Mouse (Mus musculus) testis, postnatal 14 days (tissue): ENCODE measurements at regions not wholly inside any gene's neighbourhood (a gene's known extent, or its start where the extent isn't known, plus 50 kb on each side); places are given as distances from the start of the nearest gene placed in this dataset.

Experiments used
- DNase-seq: peaks from one replicate; pipeline ENCODE4 v3.0.0; 2021; ENCODE audit warnings: low spot score

DNA sequence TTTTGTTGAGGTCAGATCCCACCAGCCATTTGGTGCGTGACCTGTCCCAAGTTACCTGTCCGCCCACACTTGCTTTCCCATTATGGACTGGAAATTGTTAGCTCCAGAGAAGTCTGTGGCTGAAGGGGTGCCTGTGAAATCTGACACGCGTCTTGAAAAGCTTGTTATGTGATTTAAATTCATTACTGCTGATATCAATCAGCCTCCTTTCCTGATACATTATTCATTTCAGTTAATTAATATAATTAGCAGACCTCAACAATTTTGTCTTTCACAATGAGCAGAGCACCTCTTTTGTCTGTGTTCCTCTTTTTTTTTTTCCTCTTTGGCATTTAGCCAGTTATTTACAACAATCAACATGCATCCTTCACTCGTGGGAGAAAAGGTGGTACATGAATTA, 58.6 kb upstream of the Grip1 start:
- DNase-seq: no peak

- DNase-seq: no peak
Observed at GRCm38 (mm10) chr10:119387924-119388323, 65.7 kb upstream of the Grip1 start.

- no peak for DNase-seq
Observed at GRCm38 (mm10) chr10:119382257-119382656, 71.4 kb upstream of the Grip1 start.

- no peak for DNase-seq
Observed at GRCm38 (mm10) chr10:119368566-119368965, 85.1 kb upstream of the Grip1 start.

DNA sequence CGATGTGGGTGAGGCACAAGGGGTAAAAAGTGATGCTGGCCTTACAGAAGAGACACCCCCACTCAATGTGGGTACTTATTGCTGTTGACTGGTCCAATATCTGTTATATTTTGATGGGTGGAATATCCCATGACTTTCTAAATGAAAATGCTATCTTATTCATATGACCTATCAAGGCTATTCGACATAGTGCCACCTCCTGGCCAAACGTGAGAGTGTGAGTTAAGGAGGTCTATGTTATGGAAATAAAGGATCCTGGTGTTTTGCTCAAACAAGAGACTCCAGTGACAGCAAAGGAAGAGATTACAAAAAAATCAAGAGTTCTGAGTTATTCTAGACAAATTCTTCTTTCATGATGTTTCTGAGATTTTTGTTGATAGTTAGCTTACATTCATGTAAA, 90.0 kb upstream of the Grip1 start:
- DNase-seq: no peak

DNA sequence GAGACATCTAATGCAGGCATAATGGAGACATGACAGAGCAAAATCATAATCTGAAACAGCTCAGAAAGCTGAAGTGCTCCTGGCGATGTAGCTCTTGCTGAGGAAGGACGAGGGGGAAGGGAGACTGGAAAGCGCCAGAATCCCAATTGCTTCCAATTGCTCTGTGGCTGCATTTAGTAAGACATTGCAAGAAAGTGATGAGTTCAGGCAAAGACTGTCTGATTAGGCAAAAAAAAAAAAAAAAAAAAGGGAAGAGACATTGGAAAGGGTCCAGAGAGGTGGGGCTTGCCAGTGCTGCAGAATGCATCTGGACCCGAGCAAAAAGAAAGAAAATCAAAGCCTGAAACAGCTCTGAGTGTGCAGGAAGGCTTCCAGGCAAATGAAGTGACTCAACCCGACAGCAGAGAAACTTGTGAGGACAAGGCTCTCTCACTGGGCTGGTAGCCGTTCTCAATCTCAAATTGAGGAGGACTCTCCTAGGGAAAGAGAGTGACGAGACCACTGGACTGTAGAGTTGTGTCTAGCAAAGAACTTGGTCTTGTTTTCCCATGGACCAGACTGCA, 94.8 kb upstream of the Grip1 start:
- DNase-seq: no peak

DNA sequence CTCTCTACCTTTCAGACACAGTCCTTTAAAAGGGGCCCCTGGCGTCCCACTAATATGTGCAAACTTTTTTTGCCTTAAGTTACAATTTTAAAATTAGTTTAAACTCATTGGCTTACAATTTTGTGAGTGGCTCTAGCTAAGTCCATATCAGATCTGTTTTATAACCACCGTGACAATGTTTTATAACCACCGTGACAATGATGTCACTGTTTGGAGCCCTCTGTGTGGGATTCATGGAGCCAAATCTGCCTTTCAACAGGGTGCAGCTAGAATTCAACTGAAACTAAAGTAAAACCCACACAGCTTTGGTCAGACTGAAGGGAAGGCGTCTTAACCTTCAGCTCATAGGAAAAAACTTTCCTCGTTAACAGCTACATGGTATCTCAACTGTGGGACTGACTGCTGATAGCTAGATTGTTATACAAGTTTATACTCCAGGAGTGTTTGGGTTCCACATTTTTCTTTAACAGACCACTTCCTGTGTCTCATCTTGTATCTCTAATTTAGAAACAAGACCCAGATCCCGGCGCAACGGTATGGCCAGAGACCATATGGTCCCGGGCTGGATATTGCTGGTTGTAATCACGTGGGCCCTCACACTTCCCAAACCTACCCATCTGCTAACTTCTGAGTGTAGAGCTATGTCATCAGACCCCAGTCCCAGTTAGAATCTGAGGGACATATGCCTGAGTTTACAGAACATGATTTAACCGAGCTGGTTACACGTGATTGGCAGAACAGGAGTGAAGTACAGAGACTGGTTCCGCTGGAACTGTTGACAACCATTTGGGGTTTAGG, 102.7 kb upstream of the Cand1 start:
- no peak for DNase-seq

DNA sequence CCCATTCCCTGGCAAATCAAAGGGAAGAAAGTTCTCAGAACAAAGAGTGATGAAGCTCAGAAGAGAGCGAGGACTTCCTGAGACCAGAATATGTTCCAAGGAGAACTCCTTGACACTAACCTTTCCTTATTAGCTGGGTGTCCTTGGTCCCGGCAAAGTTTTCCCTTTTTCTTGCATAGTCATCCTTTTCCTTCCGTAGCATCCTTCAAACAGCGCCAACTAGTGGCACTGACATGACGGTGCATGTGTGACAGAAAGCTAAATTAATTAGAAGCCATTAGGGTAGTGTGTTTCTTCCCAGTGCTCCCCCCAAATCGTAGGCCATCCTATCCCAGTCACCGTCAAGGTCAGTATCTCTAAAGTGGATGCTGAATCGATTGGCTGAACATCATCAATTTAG, 100.5 kb upstream of the Cand1 start:
- peak; percentile 9 for DNase-seq

- no peak for DNase-seq
Observed at GRCm38 (mm10) chr10:119326912-119327311, 87.1 kb upstream of the Cand1 start.

DNA sequence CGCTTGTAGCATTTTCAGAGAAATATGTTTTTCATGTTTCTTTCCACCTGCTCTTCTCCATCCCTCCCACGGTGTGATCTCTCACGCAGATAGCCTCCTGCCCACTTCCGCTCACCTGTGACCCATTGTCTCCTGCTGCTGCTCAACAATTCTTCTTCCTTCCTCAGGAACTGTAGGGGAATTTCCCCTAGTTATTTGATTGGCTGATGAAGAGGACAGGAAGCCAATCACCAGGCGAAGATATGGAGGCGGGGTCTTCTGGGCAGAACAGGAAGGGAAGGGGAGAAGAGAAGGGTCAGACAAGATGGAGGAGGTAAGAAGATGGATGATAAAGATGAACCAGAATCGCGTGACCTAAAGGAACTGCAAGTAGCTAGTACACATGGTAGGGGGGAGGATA, 80.1 kb upstream of the Cand1 start:
- peak; percentile 41 for DNase-seq

DNA sequence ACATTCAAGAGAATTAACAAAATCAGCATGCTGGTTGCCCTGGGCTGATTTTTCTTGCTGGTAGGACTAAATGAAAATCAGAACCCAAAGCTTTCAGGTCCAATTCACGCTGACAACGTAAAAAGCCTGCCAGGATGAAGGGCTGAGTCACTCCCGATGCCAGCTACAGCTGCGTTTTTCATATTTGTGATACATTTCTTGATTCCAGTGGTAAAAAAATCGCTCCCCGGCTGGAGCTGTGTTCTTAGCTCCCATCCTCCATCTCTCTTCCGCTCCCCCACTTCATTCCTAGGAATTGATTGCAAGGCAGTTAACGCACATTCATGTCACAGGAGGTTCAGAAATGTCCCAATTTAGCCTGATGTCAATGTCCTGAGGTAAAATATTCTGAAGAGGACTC, 78.6 kb upstream of the Cand1 start:
- no peak for DNase-seq

DNA sequence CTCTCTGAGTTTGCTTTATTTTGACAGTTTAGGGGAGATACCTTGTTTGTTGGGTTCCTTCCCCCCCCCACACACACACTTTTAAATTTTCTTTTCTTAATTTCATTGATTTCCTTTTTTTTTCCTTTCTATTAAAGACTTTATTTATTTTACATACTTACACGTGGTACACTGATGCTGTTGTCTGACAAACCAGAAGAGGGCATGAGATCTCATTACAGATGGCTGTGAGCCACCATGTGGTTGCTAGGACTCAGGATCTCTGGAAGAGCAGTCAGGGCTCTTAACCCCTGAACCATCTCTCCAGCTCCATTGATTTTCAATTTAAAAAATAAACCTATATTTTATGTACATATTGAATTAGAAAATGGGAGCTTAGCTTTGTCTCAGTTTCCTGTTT, 71.7 kb upstream of the Cand1 start:
- no peak for DNase-seq

GRCm38 (mm10) chr10:119295740-119296139, 55.9 kb upstream of the Cand1 start:
- no peak for DNase-seq

- DNase-seq: peak; percentile 22
Observed at GRCm38 (mm10) chr10:119294454-119295149, 54.7 kb upstream of the Cand1 start.

DNA sequence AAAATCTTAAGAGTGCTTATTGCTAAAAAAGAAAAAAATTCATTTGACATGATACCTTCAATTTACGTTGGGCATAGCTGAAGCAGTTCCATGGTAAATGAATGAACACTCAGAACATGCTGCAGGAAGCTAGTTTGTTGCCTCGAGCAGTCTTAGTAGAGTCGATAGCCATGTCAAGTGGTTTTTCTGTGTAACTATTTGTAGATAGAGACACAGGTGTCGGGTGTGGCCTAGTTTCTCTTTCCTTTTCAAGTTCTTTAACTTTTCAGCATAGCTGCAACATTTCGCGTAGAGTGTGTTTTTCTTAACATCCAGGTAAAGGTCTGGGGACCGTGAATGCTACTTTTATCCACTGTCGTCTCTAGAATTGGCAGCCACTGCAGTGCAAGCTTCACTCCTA, 53.5 kb upstream of the Cand1 start:
- DNase-seq: peak; percentile 6
